Mouse (Mus musculus) ZHBTc4 (cell line): ENCODE measurements at regions not wholly inside any gene's neighbourhood (a gene's known extent, or its start where the extent isn't known, plus 50 kb on each side); places are given as distances from the start of the nearest gene placed in this dataset.

Experiments
- DNase-seq: peaks from one replicate; pipeline ENCODE4 v3.0.0-alpha.2; 2011; ENCODE audit warnings: low read depth, low spot score

- DNase-seq = no peak
These were observed 532.8 kb downstream of the Rfpl4b start for GRCm38 (mm10) chr10:38288689-38289283.

DNA sequence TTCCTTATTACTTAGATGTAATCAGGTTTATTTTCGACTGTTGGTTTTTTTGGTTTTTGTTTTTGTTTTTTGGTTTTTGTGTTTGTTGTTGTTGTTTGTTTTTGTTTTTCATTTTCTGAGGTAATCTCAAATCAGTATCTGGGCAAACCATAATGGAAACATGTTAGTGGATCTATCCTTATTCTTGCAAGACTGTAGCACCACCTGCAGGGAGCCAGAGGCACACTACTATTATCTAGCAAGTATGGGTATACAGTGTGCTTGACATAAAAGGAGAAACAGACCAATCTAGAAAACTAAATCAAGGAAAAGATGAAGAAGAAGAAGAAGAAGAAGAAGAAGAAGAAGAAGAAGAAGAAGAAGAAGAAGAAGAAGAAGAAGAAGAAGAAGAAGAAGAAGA, 552.4 kb downstream of the Rfpl4b start:
- peak; percentile 16 for DNase-seq

- no peak for DNase-seq
These were observed 556.0 kb downstream of the Rfpl4b start for GRCm38 (mm10) chr10:38265564-38265963.

GRCm38 (mm10) chr10:38246821-38247220, 574.8 kb downstream of the Rfpl4b start:
- DNase-seq = no peak
